Mouse (Mus musculus) kidney, adult 2 months (tissue): Measurements from ENCODE around the gene Azin2.

ENCODE experiments used
- CTCF ChIP-seq: fragments of 200-500 bp; conservative IDR thresholded peaks from 2 replicates; pipeline ENCODE4 v1.5.1; 2011; ENCODE audit warnings: low read depth, mild to moderate bottlenecking, control low read depth, low read length, moderate library complexity, mixed read lengths; ENCODE audit not compliant: insufficient read depth, insufficient read length
- POLR2A ChIP-seq: fragments of 200-500 bp; IDR thresholded peaks from one replicate; pipeline ENCODE4 v1.6.1; 2011; ENCODE audit warnings: low read depth, low read length, control low read depth

- TF ChIP-seq CTCF (no peak), POLR2A (no peak)
Measured at GRCm38 (mm10) chr4:128896667-128897066, 65.6 kb downstream of the Azin2 start.
